Mouse (Mus musculus): ENCODE results near the gene E2f4. TPM values are rescaled to one million over a fixed set of nuclear protein-coding genes. Genes with fewer than 3 reads are reported as not detected.
A peak's percentile ranks its signal among the peaks of the same experiment; 100 is the strongest.

The E2f4 gene
- polyA plus RNA-seq, 1 experiment from 2014 or later, result 40.1 TPM

DNA sequence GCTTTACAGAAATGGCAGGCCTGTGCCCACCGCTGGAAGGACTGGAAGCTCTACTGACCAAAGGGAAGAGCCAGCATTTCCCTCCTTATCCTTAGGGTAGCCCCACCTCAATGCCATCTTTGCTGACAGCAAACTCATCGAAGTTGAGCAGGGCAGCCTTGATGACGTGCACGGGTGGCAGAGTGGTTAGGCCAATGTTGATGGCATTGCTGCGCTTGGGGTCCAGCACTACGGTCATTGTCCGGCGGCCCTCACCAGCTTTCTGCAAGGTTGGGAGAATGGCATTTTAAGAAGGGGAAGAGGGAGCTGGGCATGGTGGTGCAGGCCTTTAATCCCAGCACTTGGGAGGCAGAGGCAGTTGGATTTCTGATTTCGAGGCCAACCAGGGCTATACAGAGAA lies 34.5 kb downstream of the E2f4 start:
- H3K9me3 ChIP-seq (replicated peaks; ENCODE audit: control insufficient read depth, low read length, poor library complexity, severe bottlenecking), result no peaks in the 10 kb centered on the region
- no peak overlapping the region for H3K27ac ChIP-seq (ENCODE audit: low read length)
- no peak overlapping the region for H3K9ac ChIP-seq (ENCODE audit: low read depth, low read length)
- H3K4me2 ChIP-seq (ENCODE audit: low read length), result no peak overlapping the region
- no peak overlapping the region for H3K4me3 ChIP-seq (ENCODE audit: low read depth, low read length)
- no peak for ATAC-seq
- peaks cover 7% of the 10 kb centered on the region for H3K4me1 ChIP-seq (ENCODE audit: control insufficient read depth, insufficient read depth, low read length)
- 93% methylated on average over 9 of the region's 9 CpGs for WGBS
- H3K27me3 ChIP-seq (ENCODE audit: control insufficient read depth, insufficient read depth, low read depth, low read length), result no peaks in the 10 kb centered on the region
- H3K36me3 ChIP-seq (ENCODE audit: control insufficient read depth, insufficient read depth, low read length), result peaks cover 39% of the 10 kb centered on the region

DNA sequence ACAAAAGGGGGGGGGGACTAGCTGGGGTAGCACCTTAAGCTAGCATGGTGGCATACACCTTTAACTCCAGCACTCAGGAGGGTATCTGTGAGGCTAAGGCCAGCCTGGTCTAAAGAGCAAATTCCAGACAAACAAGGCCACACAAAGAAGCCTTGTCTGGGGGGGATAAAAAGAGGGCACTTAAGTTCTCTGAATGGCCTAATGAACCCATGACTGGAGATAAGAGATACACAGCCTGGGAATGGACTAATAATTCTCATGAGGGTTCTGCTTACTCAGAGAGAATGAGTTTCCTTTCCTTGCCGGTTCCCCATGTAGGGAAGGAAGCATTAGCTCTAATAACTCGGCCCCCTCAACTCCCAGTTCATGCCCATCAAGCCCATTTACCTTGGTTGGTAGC lies 35.1 kb downstream of the E2f4 start:
- H3K9me3 ChIP-seq (replicated peaks; ENCODE audit: control insufficient read depth, low read length, poor library complexity, severe bottlenecking), result no peaks in the 10 kb centered on the region
- peaks cover under 1% of the 10 kb centered on the region for H3K4me1 ChIP-seq (ENCODE audit: control insufficient read depth, insufficient read depth, low read length)
- no peak overlapping the region for H3K27ac ChIP-seq (ENCODE audit: low read length)
- no peaks in the 10 kb centered on the region for H3K27me3 ChIP-seq (ENCODE audit: control insufficient read depth, insufficient read depth, low read depth, low read length)
- 69% methylated on average over 2 of the region's 2 CpGs for WGBS
- H3K36me3 ChIP-seq (ENCODE audit: control insufficient read depth, insufficient read depth, low read length), result peaks cover 39% of the 10 kb centered on the region
- H3K4me2 ChIP-seq (ENCODE audit: low read length), result no peak overlapping the region
- H3K9ac ChIP-seq (ENCODE audit: low read depth, low read length), result no peak overlapping the region
- no peak overlapping the region for H3K4me3 ChIP-seq (ENCODE audit: low read depth, low read length)
- ATAC-seq, result no peak

DNA sequence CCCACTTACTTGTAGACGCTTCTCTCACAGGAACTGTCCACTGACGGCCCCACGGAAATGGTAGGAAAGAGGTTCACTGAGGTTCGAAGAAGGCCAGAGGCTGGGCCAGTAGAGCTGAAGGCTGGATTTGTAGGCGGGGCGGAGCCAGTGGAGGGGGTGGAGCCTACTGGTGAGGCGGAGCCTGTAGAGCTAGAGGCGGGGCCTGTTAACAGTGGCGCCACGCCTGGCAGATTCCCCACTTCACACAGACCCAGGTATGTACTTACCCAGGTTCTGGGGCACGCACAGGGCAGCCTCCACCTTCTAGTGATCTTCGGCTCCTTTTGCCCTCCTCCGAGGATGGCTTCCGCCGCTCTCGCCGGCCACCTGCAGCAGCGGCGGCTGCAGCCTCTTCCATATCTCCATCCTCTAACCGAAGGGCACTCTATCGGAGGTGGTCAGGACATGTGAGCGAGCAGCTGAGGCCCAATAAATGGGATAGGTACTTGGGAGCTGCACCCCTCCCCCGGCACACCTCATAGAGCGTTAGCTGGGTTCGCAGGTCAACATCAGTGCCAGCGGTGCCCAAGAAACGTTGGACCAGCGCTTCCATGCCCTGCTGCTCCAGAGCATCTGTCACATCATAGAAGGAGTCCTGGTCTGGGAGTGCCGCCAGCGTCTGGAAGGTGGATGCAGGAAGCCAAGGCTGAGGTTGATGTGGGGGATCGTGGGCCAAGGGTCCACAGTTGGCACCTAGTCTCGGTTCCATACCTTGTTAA lies 39.1 kb downstream of the E2f4 start:
- peak overlapping the region; percentile 16 for H3K4me3 ChIP-seq (ENCODE audit: low read depth, low read length)
- H3K4me2 ChIP-seq (ENCODE audit: low read length), result peak overlapping the region; percentile 34
- no peaks in the 10 kb centered on the region for H3K4me1 ChIP-seq (ENCODE audit: control insufficient read depth, insufficient read depth, low read length)
- ATAC-seq, result peak; percentile 31
- H3K27ac ChIP-seq (ENCODE audit: low read length), result no peak overlapping the region
- no peaks in the 10 kb centered on the region for H3K9me3 ChIP-seq (replicated peaks; ENCODE audit: control insufficient read depth, low read length, poor library complexity, severe bottlenecking)
- no peaks in the 10 kb centered on the region for H3K27me3 ChIP-seq (ENCODE audit: control insufficient read depth, insufficient read depth, low read depth, low read length)
- H3K36me3 ChIP-seq (ENCODE audit: control insufficient read depth, insufficient read depth, low read length), result peaks cover 10% of the 10 kb centered on the region
- peak overlapping the region; percentile 38; the same call in 1 of the 2 replicates for H3K9ac ChIP-seq (ENCODE audit: low read depth, low read length)
- WGBS, result 50% methylated on average over 32 of the region's 32 CpGs

DNA sequence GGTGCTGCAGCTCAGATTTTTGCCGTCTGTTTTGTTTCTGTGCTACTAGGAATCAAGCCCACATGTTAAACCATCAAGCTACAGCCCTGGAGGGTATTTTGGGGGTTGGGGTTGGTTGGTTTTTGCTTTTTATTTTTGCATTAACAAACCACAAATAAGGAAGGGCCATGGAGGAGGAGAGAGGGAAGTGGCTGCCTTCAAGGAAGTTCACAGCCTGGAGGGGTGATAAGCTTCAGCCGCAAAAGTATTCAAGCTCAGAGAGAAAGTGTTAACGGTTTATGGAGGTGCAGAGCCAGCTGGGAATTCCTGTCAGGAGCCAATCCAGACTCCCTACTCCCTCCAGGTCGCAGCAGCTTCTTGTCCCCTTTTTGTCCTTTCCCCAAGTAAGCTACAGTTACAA lies 41.5 kb downstream of the E2f4 start:
- Histone ChIP-seq H3K9ac (ENCODE audit: low read depth, low read length) (no peak overlapping the region), H3K4me1 (ENCODE audit: control insufficient read depth, insufficient read depth, low read length) (no peaks in the 10 kb centered on the region), H3K9me3 (replicated peaks; ENCODE audit: control insufficient read depth, low read length, poor library complexity, severe bottlenecking) (no peaks in the 10 kb centered on the region), H3K4me3 (ENCODE audit: low read depth, low read length) (no peak overlapping the region), H3K4me2 (ENCODE audit: low read length) (no peak overlapping the region), H3K27me3 (ENCODE audit: control insufficient read depth, insufficient read depth, low read depth, low read length) (no peaks in the 10 kb centered on the region), H3K36me3 (ENCODE audit: control insufficient read depth, insufficient read depth, low read length) (peaks cover 5% of the 10 kb centered on the region), H3K27ac (ENCODE audit: low read length) (no peak overlapping the region)
- no peak for ATAC-seq
- 62% methylated on average over 4 of the region's 4 CpGs for WGBS

DNA sequence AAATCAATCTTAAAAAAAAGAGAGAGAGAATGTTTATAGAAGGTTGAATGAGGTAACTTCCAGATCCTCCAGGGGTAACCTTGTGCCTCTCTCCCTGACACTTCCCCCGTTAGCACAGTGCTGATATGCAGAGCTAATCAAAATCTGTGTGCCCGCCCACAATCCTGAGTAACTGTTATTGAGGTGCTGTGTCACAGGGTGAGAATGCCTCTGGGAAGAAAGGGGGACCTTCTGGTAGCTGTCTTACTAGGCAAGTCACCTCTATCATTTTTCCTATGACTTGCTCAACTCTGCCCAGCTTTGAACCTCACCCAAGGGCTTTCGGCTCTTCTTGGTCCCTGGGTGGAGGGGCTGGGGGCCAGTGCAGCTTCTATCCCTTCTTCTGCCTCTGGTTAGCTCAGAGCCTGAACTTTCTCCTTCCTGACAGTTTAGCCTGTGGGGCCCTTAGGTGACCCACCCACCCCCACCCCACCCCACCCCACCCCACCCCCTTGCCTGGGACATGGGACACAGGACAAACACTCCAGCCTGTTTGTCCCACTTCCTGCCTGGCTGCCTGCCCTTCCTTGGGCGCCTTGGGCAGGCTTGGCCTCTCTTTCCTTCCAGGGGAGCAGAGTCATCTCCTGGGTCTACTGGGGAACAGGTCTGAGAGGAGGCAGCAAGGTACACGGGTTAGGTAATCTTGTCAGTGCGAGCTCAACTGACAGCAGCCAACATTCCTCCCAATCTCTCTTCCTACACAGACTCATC lies 42.6 kb downstream of the E2f4 start:
- Histone ChIP-seq H3K9ac (ENCODE audit: low read depth, low read length) (no peak overlapping the region), H3K36me3 (ENCODE audit: control insufficient read depth, insufficient read depth, low read length) (no peaks in the 10 kb centered on the region), H3K4me1 (ENCODE audit: control insufficient read depth, insufficient read depth, low read length) (no peaks in the 10 kb centered on the region), H3K4me2 (ENCODE audit: low read length) (no peak overlapping the region), H3K4me3 (ENCODE audit: low read depth, low read length) (no peak overlapping the region), H3K27me3 (ENCODE audit: control insufficient read depth, insufficient read depth, low read depth, low read length) (no peaks in the 10 kb centered on the region), H3K27ac (ENCODE audit: low read length) (no peak overlapping the region), H3K9me3 (replicated peaks; ENCODE audit: control insufficient read depth, low read length, poor library complexity, severe bottlenecking) (no peaks in the 10 kb centered on the region)
- ATAC-seq, result no peak
- 85% methylated on average over 6 of the region's 6 CpGs for WGBS

DNA sequence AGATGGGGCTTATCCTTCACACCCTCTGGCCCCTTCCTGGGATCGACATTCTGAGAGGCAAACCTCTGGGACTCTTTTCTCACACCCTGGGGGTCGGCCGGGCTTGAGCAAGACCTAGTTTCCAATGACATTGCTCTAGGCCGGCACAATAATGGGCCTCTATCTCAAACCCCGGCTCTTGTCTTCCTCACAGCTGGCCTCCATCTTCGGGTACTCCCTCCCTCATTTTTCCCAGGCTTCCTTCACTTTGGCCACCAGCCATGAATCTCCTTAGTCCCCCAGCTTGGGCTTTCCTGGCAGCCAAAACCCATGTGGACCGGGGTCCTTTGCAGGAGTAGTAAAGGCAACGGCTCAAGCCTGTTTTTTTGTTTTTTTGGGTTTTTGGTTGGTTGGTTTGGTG lies 43.9 kb downstream of the E2f4 start:
- H3K4me1 ChIP-seq (ENCODE audit: control insufficient read depth, insufficient read depth, low read length), result no peaks in the 10 kb centered on the region
- no peak overlapping the region for H3K4me3 ChIP-seq (ENCODE audit: low read depth, low read length)
- no peak for ATAC-seq
- no peaks in the 10 kb centered on the region for H3K36me3 ChIP-seq (ENCODE audit: control insufficient read depth, insufficient read depth, low read length)
- H3K27me3 ChIP-seq (ENCODE audit: control insufficient read depth, insufficient read depth, low read depth, low read length), result 0 out of 2 replicates have a peak, but pooled peaks cover under 1% of the 10 kb centered on the region
- WGBS, result 42% methylated on average over 8 of the region's 8 CpGs
- no peaks in the 10 kb centered on the region for H3K9me3 ChIP-seq (replicated peaks; ENCODE audit: control insufficient read depth, low read length, poor library complexity, severe bottlenecking)
- no peak overlapping the region for H3K4me2 ChIP-seq (ENCODE audit: low read length)
- H3K27ac ChIP-seq (ENCODE audit: low read length), result no peak overlapping the region
- H3K9ac ChIP-seq (ENCODE audit: low read depth, low read length), result no peak overlapping the region

DNA sequence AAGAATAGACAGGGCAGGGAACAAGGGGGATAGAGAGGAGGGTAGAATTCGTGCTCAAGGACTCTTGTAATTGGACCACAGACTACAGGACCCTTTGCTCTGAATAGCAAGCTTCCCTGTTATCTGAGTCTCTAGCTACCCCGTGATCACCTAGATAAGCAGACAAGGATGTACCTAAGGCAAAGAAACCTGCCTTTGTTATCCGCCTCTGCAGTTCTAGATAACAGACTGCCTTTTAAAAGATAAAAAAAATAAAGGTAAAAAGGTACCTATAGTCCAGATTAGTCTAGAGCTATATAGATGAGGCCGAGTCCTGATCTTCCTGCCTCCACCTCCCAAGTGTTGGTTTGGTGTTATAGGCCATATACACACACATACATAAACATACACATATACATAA lies 45.3 kb downstream of the E2f4 start:
- Histone ChIP-seq H3K4me2 (ENCODE audit: low read length) (no peak overlapping the region), H3K9me3 (replicated peaks; ENCODE audit: control insufficient read depth, low read length, poor library complexity, severe bottlenecking) (no peaks in the 10 kb centered on the region), H3K4me1 (ENCODE audit: control insufficient read depth, insufficient read depth, low read length) (peaks cover 6% of the 10 kb centered on the region; the same call in 1 of the 2 replicates), H3K4me3 (ENCODE audit: low read depth, low read length) (no peak overlapping the region), H3K27ac (ENCODE audit: low read length) (no peak overlapping the region), H3K27me3 (ENCODE audit: control insufficient read depth, insufficient read depth, low read depth, low read length) (peaks cover 12% of the 10 kb centered on the region; the same call in 1 of the 2 replicates), H3K9ac (ENCODE audit: low read depth, low read length) (no peak overlapping the region), H3K36me3 (ENCODE audit: control insufficient read depth, insufficient read depth, low read length) (no peaks in the 10 kb centered on the region)
- 80% methylated on average over 4 of the region's 4 CpGs for WGBS
- ATAC-seq, result no peak

DNA sequence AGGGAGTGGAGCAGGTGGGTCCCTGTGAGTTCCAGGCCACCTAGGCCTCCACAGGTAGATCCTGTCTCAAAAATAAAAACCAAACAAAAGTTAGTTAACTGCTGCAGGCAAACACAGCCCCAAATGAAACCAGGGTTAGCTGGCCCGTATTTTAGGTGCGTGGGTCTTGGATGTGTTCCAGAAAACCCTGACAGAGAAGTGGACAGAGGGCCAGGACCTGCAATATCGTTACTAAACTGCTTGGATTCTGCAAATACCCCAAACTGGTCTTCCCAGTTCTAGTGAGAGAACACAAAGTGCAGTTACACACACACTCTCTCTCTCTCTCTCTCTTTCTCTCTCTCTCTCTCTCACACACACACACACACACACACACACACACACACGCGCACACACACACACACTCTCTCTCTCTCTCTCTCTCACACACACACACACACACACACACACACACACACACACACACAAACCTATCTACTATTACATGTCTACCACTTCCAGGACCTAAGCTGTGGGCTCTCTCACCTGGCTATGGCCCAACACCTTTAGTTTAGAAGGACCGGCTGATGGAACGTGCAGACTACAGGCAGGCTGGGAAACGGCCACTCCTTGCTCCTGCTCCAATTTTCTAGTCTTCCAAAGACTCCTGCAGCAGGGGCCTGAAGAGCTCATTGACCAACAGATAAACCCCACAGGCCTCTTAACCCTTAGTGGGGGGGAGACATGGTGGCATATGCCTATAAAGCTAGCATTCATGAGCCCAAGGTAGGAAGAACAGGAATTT lies 46.5 kb downstream of the E2f4 start:
- Histone ChIP-seq H3K27me3 (ENCODE audit: control insufficient read depth, insufficient read depth, low read depth, low read length) (peaks cover 12% of the 10 kb centered on the region; the same call in 1 of the 2 replicates), H3K27ac (ENCODE audit: low read length) (no peak overlapping the region), H3K36me3 (ENCODE audit: control insufficient read depth, insufficient read depth, low read length) (no peaks in the 10 kb centered on the region), H3K9me3 (replicated peaks; ENCODE audit: control insufficient read depth, low read length, poor library complexity, severe bottlenecking) (no peaks in the 10 kb centered on the region), H3K4me3 (ENCODE audit: low read depth, low read length) (no peak overlapping the region), H3K4me1 (ENCODE audit: control insufficient read depth, insufficient read depth, low read length) (peaks cover 6% of the 10 kb centered on the region; the same call in 1 of the 2 replicates), H3K4me2 (ENCODE audit: low read length) (no peak overlapping the region), H3K9ac (ENCODE audit: low read depth, low read length) (no peak overlapping the region)
- 79% methylated on average over 6 of the region's 8 CpGs for WGBS
- no peak for ATAC-seq

Measured in midbrain, embryonic 16.5 days (tissue).